Mouse (Mus musculus) fibroblast of lung, adult 2 months (primary cell): Measurements from ENCODE around the gene Chrm3.
"Not testable (repeated sequence)": the region's sequence is repeated elsewhere in the genome, so short reads cannot be mapped to it uniquely, and the experiment has no call there.

Experiments used
- DNase-seq: peaks from one replicate; pipeline ENCODE4 v3.0.0-alpha.2; 2011; ENCODE audit warnings: low read depth

Gene Chrm3

DNA sequence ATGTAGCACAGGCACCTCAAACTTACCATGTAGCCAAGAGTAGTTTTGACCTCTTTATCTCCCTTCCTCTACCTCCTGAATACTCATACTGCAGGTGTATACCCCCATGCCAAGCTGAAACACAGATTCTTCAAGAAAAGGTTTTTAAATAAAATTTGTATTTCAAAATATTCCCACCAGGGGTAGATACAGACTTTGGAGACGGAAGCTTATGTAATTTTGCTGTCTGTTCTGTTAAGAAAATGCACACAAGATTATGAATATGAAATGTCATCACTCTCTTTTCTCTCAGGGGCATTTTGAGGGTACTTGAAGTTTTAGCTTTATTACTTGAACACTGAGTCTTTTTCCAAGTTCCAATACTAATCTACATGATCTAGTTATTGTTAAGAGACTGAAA is 469.6 kb downstream of the Chrm3 start:
- no peak for DNase-seq

DNA sequence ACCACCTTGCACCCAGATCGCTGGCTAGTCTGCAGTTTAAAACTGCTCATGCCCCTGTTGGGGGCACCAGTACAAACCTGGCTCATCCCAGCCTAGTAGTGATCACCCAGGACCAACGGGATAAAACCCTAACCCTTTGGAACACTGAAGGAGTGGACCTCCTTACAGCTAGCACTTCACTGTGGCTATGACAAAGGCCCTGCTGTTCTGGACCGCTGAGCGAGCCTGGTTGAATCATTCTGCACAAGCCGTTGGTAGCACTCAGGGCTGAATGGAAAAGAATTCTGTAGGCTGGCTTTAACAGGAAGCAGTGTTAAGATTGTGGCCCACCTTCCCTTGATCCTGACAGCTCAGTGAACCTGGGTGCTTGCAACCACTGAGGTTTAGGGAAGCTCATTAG is 470.2 kb downstream of the Chrm3 start:
- no peak for DNase-seq

DNA sequence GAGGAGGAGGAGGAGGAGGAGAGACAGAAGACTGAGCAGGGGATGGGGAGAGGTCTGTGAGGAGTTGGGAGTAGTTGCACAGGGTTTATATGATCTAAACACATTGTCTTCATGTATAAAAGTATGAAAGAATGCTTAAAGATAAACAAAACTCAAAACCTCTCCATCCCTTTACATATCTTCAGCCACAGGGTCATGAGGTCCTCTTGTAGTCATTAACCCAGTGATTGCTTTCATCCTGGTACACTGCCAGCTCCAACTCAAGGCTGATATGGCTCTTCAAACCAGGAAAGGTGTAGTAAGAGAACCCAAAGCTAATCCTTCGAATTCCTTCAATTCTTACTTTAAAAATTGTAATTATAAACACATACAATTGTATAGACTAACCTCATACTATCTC is 470.7 kb downstream of the Chrm3 start:
- no peak for DNase-seq

DNA sequence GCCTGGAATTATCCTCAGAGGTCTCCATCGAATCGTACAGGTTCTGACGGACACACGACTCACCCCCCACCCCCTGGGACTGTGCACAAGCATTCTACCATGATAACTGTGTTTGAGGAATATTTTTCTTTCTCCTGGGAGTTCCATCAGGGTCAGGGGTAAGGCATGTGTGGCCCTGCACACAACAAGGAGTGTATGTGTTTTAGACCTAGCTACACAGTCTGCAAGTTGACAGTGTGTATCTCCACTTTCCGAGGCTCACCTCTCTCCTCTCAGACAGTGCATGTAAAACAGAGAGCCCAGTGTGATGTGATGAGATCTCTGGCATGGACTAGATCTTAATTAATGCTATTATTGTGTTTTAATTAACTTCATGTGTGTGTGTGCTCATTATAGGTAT is 472.4 kb downstream of the Chrm3 start:
- DNase-seq: no peak

DNA sequence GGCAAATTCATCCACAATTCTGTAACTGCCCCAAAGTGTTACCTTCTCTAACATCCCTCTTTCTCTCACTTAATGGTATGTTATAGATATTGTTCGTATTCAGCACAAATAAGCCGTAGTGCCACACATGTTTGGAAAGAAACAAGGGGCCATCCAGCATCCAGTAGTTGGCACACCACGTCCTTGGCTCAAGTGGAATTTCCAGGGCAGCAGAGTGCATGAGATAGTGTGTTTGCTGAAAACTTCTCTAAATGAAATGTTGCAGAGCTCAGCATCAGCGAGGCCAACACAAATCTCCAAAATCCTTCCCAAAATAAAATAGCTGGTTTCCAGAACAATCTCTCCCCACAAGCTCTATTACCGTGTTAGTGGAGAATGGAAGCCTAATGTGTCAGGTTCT is 473.4 kb downstream of the Chrm3 start:
- no peak for DNase-seq

DNA sequence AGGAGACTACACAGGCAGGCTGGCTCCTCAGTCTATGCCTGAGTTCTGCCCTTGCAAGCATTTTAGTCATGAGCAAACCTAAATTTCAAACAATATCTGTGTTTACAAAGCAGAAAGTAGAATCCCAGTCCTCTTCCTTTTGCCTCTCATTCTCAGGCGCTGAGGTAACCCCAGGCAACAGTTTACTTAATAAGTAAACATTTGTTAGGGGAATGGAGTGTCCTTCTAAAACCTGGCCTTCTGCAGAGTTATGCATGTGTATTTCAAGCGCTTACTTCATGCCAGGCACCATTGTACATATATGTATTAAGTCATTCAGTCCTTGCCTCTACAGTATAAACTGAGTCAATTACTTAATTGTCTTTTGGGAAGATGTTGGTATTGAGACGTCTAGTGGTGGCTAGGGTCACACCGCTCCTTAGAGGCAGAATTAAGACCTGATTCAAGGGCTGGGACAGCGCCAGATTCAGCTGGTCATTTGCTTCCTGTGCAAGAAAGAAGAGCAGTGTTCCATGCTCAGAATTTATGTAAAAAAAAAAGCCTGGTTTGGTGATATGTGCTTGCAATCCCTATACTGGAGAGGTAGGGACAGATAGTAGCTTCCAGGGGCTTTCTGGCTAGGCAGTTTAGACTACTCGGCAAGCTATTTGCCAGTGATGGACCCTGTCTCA is 474.0 kb downstream of the Chrm3 start:
- no peak for DNase-seq

DNA sequence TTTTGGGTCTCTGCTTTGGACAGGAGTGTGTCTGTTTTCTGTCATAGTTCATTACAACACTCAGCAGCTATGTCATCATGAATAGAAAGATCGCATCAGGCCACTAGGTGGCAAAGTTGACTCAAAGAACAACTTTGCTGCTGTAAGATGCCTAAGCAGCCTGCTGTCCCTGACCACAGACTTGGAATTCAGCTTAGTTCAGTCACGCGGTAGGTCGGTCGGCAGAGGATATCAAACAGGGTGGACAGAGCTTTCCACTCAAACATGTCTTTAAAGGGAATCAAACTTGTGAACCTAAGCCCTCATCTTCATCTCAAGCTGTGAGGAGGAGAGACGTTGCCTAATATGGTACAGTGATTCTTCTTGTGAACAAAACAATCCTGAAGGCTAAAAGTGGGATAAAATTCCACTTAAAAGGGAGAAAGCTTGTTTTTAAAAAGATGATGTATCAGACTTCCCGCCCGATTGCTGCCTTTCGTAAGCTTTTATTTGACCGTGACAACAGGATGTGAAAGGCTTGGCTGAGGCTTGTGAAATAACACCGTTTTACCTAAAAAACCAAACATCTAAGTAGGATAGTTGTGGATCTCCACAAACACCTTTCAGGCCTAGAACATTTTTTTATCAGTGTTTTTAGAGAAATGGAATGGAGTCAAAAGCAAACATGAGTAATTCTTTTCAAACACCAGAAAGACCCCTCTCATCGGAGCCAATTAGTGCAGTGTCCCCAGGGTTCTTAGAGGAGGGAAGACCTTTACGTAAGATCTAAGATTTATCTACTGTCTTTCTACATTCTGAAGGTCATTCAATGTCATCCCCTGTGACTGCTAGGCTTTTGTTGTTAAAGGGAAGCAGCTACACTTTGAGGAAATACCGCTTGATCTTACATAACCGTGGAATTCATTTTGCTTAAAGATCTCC is 478.0 kb downstream of the Chrm3 start:
- DNase-seq: peak; percentile 59

DNA sequence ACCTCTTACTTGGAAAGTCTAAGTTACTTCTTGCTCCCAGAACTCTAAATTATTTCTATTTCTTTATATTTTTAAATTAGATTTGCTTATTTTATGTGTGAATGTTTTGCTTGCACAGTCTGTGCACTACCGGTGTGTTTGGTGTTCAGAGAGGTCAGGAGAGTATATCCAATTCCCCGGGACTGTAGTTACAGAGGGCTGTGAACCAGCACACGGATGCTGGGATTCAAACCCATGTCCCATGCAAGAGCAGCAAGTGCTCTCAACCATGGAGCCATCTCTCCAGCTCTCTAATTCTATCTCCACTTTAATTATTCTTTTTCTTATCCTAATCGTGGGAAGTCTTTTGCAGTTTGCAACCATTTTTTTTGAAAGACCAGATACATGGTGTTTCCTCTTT is 478.7 kb downstream of the Chrm3 start:
- DNase-seq: no peak

DNA sequence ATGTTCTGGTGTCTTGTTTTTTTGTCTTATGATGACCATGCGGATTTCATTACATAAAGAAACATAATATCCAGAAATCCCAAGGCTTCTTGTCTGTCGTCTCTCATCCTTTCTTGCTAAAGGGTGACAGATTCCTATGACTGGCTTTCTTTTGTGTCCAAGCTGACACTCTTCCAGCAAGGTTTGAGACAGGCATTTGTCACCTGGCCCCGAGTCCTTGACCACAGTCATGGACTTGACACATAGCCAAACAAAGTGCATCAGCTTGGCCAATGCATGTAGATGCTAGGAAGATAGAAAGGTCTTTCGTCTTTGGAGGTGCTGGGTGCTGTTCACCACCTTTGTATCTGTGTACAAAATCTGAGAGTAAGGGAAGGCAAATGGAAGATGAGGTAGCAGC is 480.2 kb downstream of the Chrm3 start:
- DNase-seq: no peak

DNA sequence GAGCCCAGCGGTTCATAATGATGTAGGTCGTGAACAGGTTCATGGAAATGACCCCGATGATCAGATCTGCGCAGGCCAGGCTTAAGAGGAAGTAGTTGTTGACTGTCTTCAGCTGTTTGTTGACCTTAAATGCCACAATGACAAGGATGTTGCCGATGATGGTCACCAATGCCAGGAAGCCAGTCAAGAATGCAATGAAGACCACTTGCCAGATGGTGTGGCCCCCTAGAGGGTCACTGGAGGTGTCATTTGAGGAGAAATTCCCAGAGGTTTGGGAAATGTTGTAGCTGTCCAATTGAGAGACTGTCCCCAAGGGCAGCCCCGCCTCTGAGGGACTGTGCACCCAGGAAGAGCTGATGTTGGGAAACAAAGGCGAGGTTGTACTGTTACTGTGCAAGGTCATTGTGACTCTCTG is 482.0 kb downstream of the Chrm3 start:
- no peak for DNase-seq

DNA sequence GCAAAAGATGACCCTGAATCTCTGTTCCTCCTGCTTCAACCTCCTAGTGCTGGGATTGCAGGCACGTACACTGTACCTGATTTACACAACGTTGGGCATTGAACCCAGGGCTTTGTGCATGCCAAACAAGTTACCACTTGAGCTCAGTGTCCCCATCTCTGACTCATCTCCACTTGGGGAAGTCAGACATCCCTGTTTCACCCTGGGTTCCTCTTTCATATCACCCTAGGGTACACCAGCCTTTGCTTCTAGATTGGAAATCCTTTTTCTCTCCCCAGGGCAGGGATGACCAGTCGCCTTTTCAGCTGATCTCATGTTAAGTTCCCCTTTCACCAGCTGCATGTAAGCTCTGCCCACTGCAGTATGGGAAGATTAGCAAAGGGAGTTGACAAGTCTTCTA is 487.3 kb downstream of the Chrm3 start:
- DNase-seq: no peak

DNA sequence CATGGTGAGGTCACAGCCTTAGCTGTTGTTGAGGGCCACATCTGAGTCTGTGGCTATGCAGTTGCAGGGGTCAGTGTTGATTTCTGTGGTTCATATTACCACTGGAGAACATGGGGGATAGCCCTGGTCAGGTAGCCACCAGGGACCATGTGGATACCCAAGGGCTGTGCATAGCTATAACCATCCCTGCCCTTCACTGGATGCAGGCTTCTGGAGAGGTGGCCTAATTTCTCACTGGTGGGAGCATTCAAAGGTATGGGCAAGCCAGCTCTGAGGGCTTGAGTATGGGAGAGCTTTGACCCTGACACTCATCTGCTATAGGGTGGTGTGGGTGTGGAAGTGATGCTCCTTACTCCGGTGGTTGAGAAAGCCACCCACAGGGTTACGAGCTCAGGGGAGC is 494.5 kb downstream of the Chrm3 start:
- no peak for DNase-seq

DNA sequence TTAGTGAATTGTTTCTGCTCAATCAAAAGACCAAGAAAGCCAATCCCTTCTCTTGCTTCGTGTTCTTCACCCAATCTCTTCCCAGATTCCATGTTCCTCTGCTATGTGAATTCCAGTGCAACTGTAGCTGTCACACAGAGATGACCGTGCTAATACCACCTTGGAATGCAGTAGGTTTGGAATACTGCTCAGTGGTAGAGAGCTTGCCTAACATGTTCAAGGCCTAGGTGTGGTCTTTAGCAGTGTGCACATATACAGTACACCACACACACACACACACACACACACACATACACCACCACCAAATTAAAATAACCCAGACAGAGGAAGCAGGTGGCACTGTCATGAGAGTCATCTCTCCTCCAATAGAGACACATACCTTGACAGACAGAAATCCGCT is 513.1 kb downstream of the Chrm3 start:
- no peak for DNase-seq

DNA sequence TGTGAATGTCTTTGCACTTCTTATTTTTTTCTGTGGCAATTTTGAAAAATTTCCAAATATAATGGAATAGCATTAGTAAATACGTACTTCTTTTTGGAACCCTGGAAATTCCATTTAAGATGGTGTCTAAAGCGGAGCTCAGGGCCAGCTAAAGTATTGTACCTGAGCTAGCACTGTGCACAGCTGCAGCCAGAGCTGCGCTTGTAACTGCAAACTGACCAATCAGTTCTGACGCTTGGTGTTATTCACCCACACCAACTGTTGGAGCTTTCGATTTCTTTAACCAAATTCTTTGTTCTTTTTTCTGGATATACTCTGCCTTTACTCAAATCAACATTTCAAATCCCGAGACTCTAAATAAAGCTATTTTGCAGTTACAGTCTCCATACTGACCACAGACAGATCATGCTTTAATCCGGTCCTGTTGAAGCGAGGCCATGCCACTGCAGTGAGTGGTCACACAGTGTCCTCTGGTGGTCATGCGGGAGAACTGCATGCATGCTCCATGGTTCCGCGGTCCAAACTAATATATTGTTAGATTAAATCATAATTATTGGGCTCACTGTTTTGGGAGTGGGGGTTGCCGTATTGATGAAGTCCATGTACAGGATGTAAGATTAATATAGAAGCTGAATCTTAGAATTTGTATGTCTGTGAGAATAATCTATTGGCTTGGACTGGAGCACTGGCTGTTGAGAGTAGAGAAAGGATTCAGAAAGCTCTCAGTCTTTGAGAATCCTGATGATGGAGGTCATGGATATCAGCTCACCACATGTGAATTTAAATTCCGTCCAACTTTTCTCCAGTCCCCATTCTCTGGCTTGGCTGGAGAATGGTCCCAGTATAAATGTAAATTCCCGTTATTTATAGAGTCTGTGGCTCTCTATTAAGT is 513.9 kb downstream of the Chrm3 start:
- DNase-seq: peak; percentile 23

DNA sequence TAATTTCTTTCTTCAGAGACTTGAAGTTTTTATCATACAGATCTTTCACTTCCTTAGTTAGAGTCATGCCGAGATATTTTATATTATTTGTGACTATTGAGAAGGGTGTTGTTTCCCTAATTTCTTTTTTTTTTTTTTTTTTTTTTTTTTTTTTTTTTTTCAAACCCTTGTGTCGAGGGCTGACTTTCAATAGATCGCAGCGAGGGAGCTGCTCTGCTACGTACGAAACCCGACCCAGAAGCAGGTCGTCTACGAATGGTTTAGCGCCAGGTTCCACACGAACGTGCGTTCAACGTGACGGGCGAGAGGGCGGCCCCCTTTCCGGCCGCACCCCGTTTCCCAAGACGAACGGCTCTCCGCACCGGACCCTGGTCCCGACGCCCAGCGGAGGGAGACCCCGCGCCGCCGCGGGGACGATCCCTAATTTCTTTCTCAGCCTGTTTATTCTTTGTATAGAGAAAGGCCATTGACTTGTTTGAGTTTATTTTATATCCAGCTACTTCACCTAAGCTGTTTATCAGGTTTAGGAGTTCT is 526.4 kb downstream of the Chrm3 start:
- not testable (repeated sequence) for DNase-seq

DNA sequence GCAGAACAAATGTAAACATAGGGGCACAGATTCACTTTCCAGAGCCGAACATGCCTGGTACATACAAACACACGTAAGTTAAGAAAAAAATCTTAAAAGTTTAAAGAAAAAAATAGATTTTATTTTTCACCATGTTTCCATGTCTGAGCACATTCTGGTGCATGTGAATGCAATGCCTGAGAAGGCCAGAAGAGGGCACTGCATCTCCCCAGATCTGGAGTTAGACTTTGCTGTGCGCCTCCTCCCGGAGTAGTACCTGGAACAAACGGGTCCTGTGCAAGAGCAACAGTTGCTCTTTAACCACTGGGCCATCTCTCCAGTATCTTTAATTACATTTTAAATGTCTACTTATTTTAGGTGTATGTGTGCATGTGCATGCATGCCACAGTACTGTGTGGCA is 534.4 kb downstream of the Chrm3 start:
- no peak for DNase-seq
